Mouse (Mus musculus): ENCODE measurements around the gene Neurod2. TPM values are rescaled to one million over a fixed set of nuclear protein-coding genes. Genes with fewer than 3 reads are reported as not detected.

Gene Neurod2
- polyA plus RNA-seq, 1 experiment: not detected

DNA sequence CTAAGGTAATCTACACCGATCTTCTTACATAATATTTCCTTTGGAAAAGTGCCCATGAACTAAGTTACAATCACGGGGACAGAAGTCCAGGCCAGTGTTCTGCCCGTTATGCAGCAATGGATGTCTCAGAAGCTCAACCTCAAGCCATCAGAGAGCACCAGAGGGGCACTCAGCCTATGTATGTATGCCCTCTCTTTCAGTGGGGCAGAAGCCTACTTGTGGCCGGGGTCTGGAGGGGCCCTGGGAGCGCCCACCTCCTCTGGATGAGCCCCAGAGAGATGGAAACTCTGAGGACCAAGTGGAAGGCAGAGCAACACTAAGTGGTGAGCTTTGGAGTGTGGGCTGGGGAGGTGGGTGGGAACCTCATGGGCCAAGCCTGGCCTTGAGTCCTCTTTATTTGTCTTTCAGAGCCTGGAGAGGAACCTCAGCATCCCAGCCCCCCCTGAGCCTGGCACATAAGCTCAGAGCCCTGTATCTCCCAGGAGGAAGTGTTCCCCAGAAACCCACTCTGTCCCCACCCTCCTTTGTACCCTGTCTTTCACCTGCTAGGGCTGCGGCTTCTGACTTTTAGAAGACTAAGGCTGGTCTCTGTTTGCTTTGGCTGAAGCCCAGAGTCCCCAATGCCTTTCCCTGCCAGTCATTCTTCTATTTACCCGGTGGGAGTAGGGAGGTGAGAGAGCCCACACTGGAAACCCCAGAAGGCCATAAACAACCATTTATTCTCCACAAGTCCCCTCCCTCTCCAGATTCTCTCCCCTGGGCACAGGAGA is 27.4 kb upstream of the Neurod2 start:
- peaks cover 25% of the 10 kb centered on the region for H3K4me1 ChIP-seq (ENCODE audit: control insufficient read depth, insufficient read depth, low read length)
- 70% methylated on average over 7 of the region's 7 CpGs for WGBS
- no peak overlapping the region for H3K27ac ChIP-seq (ENCODE audit: insufficient read depth, low read depth, low read length)
- no peak overlapping the region for H3K4me3 ChIP-seq (ENCODE audit: insufficient read depth, low read depth, low read length)
- TF ChIP-seq POLR2A (IDR thresholded peaks at IDR 0.05; ENCODE audit: insufficient read depth, low read depth, low read length) (no peak), CTCF (IDR thresholded peaks at IDR 0.05; ENCODE audit: insufficient read depth, low read depth, low read length) (no peak)

GRCm38 (mm10) chr11:98355732-98356299 is 26.4 kb upstream of the Neurod2 start:
- Histone ChIP-seq H3K4me3 (ENCODE audit: insufficient read depth, low read depth, low read length) (no peak overlapping the region), H3K27ac (ENCODE audit: insufficient read depth, low read depth, low read length) (no peak overlapping the region), H3K4me1 (ENCODE audit: control insufficient read depth, insufficient read depth, low read length) (peaks cover 21% of the 10 kb centered on the region)
- 7% methylated on average over 6 of the region's 6 CpGs for WGBS
- no peak for TF ChIP-seq POLR2A (IDR thresholded peaks at IDR 0.05; ENCODE audit: insufficient read depth, low read depth, low read length)
- TF ChIP-seq CTCF (IDR thresholded peaks at IDR 0.05; ENCODE audit: insufficient read depth, low read depth, low read length): 0 out of 2 replicates have a peak, but pooled peaks have one; percentile 40

DNA sequence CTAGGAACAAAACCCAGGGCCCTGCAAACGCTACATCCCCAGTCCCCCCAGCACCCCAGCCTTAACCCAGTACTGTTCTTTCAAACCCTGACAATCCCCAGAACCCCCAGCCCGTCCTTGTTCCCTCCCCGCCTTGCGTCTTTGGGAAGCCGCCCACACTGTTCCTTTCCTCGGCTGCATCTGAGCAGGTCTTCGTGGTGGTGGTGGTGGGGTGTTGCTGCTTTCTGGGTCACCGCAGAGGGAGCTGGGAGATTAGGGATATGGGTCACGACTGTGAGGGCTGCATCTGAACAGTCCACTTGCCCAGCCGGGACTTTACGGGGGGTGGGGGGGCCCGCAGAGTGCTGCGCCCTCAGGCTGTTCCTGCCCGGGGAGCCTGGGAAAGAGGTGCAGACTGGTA is 25.0 kb upstream of the Neurod2 start:
- H3K4me1 ChIP-seq (ENCODE audit: control insufficient read depth, insufficient read depth, low read length): peaks cover 14% of the 10 kb centered on the region
- no peak overlapping the region for H3K27ac ChIP-seq (ENCODE audit: insufficient read depth, low read depth, low read length)
- H3K4me3 ChIP-seq (ENCODE audit: insufficient read depth, low read depth, low read length): no peak overlapping the region
- 54% methylated on average over 14 of the region's 14 CpGs for WGBS
- TF ChIP-seq CTCF (IDR thresholded peaks at IDR 0.05; ENCODE audit: insufficient read depth, low read depth, low read length) (no peak), POLR2A (IDR thresholded peaks at IDR 0.05; ENCODE audit: insufficient read depth, low read depth, low read length) (no peak)

DNA sequence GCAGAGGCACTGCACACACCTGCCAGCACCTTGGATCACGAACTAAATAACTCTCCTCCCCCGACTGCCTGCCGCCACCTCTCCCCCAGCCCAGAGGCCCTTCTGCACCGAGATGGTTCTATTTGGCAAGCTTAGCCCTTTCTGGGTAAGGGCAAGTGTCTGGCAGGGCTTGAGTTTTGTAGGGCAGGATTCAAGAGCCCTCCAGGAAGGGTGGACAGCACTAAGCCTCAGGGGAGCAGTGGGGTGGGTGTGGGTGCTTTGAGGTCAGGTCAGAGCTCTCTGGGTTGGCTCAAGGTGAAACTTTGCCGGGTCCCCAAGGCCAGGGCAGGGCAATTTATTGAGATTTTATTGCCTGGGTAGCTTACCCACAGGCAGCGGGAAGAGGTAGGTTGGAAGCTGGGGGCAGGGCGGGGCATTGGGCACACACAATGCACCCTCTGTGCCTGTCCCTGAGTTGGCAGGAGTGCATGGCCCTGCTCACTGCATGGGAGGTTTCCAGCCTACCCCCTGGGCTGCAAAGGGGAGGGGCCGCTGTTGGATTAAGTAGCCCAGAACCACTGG is 24.3 kb upstream of the Neurod2 start:
- no peak for TF ChIP-seq POLR2A (IDR thresholded peaks at IDR 0.05; ENCODE audit: insufficient read depth, low read depth, low read length)
- no peak for TF ChIP-seq CTCF (IDR thresholded peaks at IDR 0.05; ENCODE audit: insufficient read depth, low read depth, low read length)
- H3K4me1 ChIP-seq (ENCODE audit: control insufficient read depth, insufficient read depth, low read length): peaks cover 18% of the 10 kb centered on the region
- no peak overlapping the region for H3K27ac ChIP-seq (ENCODE audit: insufficient read depth, low read depth, low read length)
- no peak overlapping the region for H3K4me3 ChIP-seq (ENCODE audit: insufficient read depth, low read depth, low read length)
- WGBS: 52% methylated on average over 8 of the region's 8 CpGs

- TF ChIP-seq POLR2A (IDR thresholded peaks at IDR 0.05; ENCODE audit: insufficient read depth, low read depth, low read length): no peak
- TF ChIP-seq CTCF (IDR thresholded peaks at IDR 0.05; ENCODE audit: insufficient read depth, low read depth, low read length): no peak
- no peak overlapping the region for H3K4me3 ChIP-seq (ENCODE audit: insufficient read depth, low read depth, low read length)
- H3K27ac ChIP-seq (ENCODE audit: insufficient read depth, low read depth, low read length): no peak overlapping the region
- peaks cover 28% of the 10 kb centered on the region for H3K4me1 ChIP-seq (ENCODE audit: control insufficient read depth, insufficient read depth, low read length)
- 84% methylated on average over 18 of the region's 18 CpGs for WGBS
Measured at GRCm38 (mm10) chr11:98352272-98352990, 23.0 kb upstream of the Neurod2 start.

- Histone ChIP-seq H3K4me1 (ENCODE audit: control insufficient read depth, insufficient read depth, low read length) (peaks cover 33% of the 10 kb centered on the region), H3K4me3 (ENCODE audit: insufficient read depth, low read depth, low read length) (peak overlapping the region; percentile 55; the same call in 1 of the 2 replicates), H3K27ac (ENCODE audit: insufficient read depth, low read depth, low read length) (no peak overlapping the region)
- 41% methylated on average over 9 of the region's 9 CpGs for WGBS
- TF ChIP-seq POLR2A (IDR thresholded peaks at IDR 0.05; ENCODE audit: insufficient read depth, low read depth, low read length): no peak
- no peak for TF ChIP-seq CTCF (IDR thresholded peaks at IDR 0.05; ENCODE audit: insufficient read depth, low read depth, low read length)
Measured at GRCm38 (mm10) chr11:98349308-98349707, 19.9 kb upstream of the Neurod2 start.

DNA sequence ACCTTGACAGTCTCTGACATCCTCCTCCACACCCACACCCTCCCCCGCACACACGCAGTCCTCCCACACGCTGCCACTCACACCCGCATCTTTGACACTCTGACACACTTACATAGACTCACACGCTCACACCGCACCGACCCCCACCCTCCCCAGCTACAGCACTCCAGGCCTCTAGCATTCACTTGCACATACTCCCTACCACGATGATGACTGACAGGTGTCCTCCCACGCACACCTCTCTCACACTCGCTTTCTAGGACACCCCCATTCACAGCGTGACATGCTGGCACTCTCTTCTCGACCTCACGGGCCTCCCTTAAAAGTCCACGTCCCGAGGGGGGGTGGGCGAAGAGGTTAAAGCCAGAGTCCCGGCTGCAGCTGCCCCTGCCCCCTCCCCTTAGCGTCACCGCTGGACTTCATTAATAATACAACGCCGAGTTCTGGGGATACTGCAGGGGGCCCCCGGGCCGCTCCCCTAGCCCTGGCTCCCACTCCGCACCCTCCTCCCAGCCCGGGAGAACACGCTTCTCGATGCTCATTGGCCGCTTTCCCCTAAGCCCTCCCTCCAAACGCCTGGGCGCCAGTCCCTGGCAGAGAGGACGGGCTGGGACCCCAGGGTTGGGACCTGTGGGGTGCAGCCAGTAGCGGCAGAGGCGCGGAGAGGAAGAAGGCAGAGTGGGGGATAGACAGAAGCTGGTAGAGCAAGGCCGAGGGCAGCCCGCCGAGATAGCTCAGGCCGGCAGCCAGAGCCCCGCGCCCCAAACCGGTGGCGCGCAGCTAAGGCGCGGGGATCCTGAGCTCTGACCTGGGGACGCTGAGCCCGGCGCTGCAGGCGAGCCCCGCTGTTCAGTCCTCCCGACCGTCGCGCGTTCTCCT is 18.9 kb upstream of the Neurod2 start, which contains the start of gene Ppp1r1b:
Ppp1r1b (plus strand) TSS at position 322 of the 879 bp plus-strand sequence.
- under 1% methylated on average over 55 of the region's 55 CpGs for WGBS
- peak within 1 kb of the TSS; percentile 55 for H3K4me3 ChIP-seq (ENCODE audit: insufficient read depth, low read depth, low read length)
- TF ChIP-seq CTCF (IDR thresholded peaks at IDR 0.05; ENCODE audit: insufficient read depth, low read depth, low read length) (no peak), POLR2A (IDR thresholded peaks at IDR 0.05; ENCODE audit: insufficient read depth, low read depth, low read length) (no peak)
- peaks cover 26% of the 10 kb centered on the region for H3K4me1 ChIP-seq (ENCODE audit: control insufficient read depth, insufficient read depth, low read length)
- no peak within 1 kb of the TSS for H3K27ac ChIP-seq (ENCODE audit: insufficient read depth, low read depth, low read length)

Data from olfactory bulb, adult 2 months (tissue).